Mouse (Mus musculus): ENCODE measurements around the gene Atp6v1g3. TPM values are rescaled to one million over a fixed set of nuclear protein-coding genes. Genes with fewer than 3 reads are reported as not detected.

Gene Atp6v1g3
- not detected in 2 replicates for polyA plus RNA-seq (2012; rRNA removed)

DNA sequence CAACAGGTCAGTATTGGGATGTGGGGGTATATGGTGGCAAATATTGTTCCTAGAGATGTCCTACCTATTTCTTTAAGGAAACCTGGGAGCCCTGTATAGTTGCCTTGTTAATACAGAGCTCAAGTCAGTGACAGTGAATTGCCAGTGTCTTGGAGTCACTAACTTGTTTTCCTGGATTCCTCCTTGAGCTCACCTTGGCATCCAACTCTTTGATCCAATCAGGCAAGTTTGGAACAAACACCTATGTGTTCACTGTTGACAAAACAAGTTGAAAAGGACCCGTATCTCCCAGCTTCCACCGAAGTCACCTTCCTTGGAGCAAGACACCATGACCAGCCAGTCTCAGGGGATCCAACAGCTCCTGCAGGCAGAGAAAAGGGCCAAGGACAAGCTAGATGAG lies at the start of gene Atp6v1g3:
TSS of gene Atp6v1g3 (plus strand) at position 301 of the 400 bp plus-strand sequence.
- DNase-seq (ENCODE audit: low spot score) = no peak

DNA sequence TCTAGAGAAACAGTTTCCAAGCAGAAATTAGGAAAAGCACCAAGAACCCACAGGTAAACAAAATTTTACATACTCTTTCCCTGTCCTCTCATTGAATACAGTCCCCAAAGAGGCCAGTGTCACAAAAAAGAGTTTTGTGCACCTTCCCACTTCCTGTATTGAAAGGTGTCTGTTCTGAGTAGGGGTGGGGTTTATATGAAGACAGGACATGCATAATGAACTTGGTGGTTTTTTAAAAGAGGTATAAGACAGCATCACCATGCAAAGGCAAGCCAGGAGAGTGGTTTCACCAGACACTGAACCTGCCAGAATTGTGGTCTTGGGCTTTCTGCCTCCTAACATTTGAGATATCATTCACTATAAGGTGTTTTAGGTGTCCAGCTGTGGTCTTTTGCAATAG lies 40.5 kb upstream of the Atp6v1g3 start:
- DNase-seq (ENCODE audit: low spot score) = no peak

DNA sequence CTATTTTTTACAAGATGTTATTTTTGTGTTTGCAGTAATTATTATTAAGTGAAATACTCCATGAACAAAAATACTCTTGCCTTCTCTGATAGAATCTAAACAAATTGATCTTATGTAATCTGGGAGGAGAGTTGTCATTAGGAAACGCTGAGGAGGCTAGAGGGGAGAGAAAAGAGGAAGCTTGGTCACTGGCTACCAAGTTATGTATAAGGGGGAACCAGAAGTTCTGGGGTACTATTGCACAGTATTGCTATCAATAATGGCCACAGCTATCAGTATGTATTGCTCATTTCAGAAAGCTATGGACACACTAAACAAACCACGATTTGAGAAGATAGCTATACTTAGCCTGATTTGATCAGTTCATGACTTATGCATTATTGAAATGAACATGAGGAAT lies 36.3 kb upstream of the Atp6v1g3 start:
- no peak for DNase-seq (ENCODE audit: low spot score)

DNA sequence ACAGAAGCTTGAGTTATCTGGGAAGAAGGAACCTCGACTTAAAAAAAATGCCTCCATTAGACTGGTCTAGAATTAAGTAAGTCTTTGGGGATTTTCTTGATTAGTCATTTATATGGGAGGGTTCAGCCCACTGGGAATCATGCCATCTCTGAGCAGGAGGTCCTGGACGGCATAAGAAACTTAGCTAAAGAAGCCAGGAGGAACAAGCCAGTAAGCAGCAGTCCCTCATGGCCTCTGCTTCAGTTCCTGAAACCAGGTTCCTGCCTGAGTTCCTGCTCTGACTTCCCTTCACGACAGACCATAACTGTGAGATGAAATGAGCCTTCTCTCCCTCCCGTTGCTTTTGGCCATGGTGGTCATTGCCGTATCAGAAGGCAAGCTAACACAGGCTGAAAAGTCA lies 29.6 kb upstream of the Atp6v1g3 start:
- DNase-seq (ENCODE audit: low spot score) = no peak

DNA sequence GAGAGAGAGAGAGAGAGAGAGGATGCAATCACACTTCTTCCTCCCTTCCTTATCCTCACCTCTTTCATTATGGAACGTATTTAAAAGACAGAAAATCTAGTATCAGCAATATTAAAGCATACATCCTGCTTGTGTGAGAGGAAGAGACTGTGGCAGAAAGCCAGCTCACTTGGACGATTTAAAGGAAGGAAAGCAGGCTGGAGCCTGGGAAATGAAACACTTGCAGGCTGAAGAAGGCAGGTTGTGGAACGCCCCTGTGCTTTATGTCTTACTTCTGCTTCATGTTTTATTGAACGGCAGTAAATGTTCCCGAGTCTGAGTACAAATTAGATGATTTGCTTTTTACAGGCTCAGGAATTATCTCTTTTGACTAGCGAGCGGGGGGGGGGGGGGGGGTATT lies 29.1 kb upstream of the Atp6v1g3 start:
- no peak for DNase-seq (ENCODE audit: low spot score)

DNA sequence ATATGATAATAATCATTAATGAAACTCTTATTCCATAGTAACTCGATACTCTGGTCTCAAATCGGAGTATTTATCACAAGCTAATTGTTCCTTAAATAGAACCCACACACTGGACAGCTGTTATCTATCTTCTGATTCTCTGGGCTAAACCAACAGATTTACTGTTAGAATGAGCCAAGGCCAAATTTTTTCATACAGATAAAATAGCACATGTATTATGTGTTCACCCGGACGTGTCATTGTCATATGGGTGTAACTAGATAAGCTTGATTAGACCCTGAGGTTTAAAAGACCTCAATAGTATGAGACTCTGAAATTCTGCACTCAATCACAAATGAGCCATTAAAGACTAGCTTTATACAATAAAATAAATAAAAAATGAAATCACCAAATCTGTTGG lies 28.4 kb upstream of the Atp6v1g3 start:
- no peak for DNase-seq (ENCODE audit: low spot score)

DNA sequence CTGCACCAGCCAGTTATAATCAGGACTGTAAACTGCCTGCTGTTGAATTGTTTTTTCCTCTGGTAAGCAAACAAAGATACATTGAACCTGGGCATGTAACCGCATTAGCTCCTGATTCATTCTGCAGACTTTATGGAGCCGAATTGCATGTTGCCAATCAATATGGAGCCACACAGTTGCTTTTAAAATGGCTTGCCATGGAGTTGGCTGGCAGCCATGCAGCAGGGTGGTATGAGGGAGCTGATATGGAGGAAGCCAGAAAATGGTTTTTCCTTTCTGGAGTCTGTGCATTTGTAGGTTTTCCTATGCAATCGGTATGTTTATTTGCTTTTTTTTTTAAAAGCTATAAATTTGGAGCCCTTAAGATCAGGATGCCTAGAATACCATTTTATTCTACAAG lies 28.0 kb upstream of the Atp6v1g3 start:
- no peak for DNase-seq (ENCODE audit: low spot score)

DNA sequence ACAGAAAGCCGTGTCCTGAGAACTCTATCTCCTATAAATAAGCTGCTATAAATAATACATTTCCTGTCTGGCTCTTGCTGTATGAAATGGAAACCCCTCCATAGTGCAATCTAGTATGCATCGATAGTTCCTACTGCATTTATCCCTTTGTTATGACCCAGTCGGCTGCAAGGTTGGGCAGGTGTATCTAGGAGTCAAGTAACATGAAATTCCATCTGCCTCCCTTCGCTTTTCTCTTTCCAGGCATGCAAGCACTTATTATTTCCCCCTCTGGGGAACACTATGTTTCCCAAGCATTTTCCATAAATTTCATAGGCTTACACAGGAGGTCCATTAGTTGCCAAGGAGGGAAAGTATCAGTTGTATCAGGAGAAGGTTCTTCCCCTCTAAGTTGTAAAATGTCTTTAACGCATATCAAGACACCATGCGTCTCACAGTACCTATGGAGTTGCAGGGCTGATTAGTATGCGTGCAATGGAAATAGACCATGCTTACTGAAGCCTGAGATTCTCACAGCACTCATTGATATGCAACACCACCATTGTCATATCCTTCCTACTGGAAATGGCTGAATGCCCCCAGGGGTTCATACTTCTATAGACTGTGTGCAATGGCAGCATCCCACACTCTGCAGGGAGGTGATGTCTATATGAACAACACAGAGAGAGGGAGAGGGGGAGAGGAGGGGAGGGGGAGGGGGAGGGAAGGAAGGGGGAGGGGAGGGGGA lies 26.9 kb upstream of the Atp6v1g3 start:
- no peak for DNase-seq (ENCODE audit: low spot score)

DNA sequence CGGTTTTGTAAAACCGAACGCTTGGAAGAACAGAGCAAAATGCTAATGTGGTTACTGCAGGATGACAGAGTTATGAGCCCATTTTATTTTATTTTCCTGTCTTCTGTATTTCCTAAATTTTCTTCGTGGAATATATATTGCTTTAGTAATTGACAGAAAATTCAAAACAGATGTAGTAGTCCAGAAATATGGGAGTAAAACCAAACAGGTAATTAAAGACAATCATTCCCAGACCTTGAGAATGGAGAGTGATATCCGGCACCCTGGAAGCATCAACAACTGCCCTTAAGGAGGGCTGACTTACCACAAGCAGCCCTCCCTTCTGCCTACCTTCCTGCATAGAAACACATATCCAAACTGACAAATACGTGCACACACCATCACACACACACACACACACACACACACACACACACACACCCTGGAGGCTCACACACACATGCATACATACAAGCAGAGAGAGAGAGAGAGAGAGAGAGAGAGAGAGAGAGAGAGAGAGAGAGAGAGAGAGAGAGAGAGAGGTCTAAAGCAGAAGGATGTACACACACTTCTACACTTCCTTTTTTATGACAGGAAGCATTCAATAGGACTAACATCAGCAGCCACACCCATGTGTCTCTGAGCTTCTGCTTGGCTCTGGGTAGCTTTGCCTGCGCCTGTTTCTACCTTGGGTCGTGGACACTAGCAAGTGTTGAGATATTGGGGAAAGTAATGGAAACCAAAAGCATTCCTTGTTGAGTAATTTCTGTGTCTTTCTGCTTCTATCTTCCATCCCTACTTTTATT lies 25.6 kb upstream of the Atp6v1g3 start:
- DNase-seq (ENCODE audit: low spot score) = no peak

DNA sequence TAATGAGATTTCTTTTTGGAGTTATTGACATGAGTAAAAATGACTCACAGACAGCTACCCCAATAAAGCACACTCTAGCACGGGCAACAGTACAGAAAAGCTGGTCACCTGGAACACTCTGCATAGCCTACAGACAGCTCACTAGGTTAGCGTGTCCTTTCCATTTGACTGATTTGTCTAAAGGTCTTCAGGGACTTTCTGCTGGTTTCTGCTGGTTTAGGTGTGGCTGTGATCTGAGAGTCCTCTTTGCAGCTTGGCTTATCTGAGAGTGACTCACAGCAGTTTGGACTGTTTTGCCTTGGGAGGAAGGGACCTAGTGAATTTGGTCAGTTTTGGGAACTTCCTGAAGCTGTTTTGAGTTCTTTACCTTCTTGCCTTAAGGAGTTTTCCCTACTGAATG lies 24.8 kb upstream of the Atp6v1g3 start:
- no peak for DNase-seq (ENCODE audit: low spot score)

DNA sequence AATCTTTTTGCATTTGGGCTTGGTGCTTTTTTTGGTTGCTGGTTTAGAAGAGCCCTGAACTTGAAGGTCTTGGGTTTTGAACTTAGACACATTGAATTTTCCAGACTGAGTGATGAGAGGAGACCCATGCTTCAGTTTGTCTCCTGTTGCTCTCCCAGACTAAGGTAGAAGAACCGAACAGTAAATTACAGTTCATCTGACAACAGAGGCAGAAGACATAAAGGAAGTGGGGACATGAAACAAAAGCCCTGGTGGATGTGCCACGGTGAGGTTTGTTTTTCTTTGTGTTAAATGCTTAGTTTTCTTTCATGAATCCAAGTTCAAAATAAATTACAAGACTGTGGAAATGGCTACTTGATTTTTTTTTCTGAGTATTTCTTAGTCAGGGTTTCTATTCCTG lies 22.6 kb upstream of the Atp6v1g3 start:
- no peak for DNase-seq (ENCODE audit: low spot score)

DNA sequence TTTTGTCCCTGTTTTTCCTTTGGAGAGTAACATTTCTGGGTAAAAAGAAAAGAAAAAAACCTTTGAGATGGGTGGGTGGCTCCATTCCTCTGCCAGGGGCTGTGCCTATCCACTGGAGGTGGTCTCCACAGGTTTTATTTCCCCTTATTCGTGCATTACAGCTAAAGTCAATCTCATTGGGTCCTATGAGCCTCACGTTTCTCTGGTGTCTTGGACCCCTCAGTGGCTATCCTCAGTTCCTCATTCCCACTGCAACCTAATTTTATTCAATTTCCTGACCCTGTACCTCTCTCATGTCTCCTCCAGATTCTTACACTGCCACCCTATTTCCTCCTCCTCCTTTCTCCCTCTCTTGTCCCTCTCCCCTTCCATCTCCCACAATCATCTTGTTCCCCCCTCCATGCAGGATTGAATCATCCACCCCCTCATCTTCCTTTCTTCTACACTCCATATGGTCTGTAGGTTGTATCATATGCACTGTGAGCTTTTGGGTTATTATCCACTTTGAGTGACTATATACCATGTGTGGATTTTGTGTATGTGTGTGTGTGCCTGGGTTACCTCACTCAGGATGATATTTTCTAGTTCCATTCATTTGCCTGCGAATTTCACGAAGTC lies 17.3 kb upstream of the Atp6v1g3 start:
- DNase-seq (ENCODE audit: low spot score) = no peak

DNA sequence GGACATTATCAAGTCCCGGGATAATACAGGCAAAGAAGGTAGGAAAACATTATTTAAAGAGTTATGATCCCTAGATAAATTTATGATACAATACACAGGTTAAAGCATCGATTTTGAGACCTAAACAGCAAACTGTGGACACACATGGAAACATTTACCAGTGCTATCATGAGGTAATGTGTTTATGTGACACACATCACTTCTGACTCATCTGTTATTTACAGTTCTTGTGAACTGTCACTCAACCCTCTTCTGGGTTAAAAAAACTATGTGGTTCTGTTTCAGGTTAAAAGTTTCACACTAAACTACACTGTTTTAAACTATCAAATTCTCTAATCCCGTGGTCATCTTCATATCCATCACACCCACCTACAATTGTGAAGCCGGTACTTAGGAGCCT lies 14.8 kb upstream of the Atp6v1g3 start:
- no peak for DNase-seq (ENCODE audit: low spot score)

DNA sequence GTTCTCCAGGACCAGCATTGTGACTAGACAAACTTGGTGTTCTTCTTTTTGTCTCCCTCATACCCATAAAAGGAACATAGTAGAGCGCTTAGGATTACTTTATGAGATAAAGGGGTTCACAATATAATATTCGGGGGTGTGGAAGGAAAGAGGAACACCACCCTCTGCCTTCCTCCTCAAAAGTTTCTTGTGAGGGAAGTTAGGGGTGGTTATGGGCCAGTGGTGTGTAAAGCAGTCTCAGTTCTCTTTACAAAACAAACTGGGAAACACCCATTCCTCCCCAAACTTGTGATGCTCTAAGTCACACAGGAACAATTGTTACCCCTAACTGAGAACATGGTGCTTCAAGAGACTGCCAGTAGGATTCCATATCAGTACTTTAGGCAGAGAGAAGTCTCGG lies 12.0 kb upstream of the Atp6v1g3 start:
- no peak for DNase-seq (ENCODE audit: low spot score)

DNA sequence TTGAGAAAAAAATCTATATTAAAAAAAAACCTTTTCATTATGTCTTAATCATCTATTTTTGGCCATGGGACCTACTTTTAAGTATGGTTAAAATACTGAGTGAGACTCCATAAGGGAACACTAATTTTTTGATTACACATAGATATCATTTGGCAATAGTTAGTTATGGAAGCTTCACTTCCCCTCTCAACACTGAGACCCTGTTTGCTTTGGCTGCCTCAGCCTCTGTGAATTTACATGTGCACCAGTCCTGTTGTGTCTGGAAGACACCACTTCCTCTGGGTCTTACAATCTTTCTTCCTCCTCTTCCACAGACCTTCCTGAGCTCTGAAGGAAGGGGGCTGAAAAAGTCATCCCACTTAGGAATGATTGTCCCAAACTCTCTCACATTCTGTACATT lies 11.1 kb upstream of the Atp6v1g3 start:
- DNase-seq (ENCODE audit: low spot score) = no peak

DNA sequence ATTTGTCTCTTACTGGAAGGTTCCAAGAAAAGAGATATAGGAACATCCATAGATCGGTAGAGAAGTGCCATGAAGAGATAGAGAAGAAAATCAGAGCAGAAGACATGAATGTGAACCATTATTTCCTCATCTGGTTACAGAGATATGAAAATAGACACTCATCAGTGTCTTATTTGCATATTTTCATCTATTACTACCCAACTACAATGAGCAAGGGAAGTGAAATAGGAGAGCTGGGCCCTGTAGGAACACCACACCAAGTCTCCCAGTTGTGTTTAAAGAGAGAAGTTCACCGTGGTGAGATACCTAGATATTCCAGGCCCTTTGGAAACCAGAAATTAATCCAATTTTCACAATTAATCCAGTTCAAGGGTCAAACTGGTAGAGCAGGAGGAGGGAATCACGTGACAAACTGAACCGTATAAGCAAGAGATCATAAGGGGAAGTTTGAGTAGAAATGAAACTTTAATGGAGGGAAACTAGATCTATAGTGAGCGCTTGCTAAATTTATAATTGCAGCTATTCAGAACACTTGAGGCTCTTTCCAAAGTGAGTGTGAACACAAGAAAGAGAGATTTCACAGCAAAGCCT lies 6.0 kb upstream of the Atp6v1g3 start:
- no peak for DNase-seq (ENCODE audit: low spot score)

DNA sequence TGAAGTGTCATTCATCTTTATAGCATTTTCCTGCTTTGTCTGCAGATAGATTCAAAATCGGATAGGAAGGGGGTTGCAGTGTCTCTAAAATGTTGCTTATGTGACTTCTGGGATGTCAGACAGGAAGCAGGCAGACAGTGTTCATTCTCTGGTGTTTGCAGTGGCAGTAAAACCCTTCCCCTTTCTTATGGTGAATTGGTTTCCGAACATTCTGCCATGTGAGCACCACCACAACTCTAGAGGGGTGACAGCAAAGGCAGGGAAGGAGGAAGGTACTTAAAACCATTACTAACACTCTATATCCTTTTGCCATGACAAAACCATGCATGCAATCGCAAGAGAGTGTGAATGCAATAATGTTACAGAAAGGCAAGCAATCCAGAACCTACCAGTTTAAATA lies 1.4 kb downstream of the Atp6v1g3 start:
- no peak for DNase-seq (ENCODE audit: low spot score)

DNA sequence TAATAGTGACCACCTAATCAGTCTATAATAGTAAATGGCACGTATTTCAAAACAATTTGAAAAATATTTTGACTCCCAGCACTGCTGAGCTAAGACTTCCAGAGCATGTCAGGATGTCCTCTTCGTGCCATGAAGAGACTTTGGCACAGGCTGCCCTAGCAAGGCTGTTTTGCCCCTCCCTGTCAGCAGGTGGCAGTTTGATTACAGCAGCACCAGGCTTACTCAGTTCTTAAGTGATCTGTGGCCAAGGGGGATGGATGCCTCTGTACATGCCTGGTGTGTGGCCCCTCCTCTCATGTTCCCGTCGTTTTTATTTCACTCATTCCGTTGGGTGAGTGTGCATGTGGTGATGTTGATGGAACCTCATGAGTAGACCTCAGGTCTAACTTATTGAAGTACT lies 2.3 kb downstream of the Atp6v1g3 start:
- no peak for DNase-seq (ENCODE audit: low spot score)

DNA sequence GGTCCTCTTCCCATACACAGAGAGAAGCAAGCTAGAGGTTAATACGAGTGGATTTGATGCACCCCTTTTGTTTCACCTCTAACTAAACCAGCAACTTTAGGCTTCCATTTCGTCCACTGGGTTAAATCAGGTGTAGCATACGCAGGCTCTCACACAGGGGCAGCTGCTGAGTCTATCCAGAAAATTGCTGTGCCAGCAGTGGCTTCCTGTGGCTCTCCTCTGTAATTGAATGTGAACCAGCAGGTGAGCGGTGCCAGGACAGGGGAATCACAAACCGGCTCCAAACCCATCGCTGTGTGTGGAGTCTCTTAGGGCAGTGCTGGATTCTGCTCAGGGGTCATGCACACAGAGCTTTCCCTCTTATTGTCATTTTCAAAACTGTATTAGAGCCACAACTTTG lies 7.6 kb downstream of the Atp6v1g3 start:
- no peak for DNase-seq (ENCODE audit: low spot score)

DNA sequence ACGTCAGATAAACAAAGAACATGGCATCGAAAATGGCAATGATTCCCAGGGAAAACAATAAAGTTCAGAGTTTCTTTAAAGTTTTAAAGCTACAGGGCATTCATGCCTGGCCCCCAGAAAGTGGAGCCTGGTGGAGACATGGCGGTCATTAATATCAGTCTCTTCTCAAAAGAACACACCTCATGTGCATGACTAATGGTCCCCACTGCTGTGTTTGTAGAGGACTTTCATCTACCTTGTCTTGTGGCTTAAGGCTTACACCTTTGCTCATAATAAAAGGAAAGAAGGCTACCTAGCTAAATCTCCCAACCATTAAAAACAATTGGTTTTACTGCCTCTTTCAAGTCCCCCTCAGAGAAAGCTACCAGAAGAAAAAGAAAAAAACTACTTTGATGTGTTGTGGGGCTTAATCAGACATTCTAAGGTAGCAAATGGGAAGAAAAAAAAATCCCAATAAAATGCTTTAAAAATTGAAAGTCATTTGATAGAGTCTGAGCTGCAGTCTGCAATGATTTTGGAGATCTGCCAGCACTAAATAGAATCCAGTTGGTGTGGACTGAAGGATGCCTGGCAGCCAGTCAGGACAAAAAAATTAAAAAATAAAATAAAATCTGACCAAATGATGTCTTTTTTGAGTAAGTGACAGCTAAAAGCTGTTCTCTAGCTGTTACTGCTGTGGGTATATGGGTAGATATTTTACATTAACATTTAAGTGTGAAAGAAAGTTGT lies 9.0 kb downstream of the Atp6v1g3 start:
- no peak for DNase-seq (ENCODE audit: low spot score)

DNA sequence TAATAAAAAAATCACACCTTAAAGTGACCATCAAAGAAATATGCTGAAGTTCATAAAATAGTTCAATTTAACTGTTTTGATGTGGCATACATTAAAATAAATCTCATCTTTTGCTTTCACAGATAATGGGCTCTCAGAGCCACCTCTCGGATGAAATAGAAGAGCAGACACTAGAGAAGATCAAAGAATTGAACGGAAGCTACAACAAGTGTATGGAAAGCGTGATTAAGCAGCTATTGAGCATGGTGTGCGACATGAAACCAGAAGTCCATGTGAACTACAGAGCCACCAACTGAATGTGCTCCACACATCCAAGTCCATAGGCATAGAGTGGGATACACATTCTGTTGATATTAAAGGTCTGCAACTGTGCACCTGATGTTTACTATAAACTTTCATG lies 14.1 kb downstream of the Atp6v1g3 start:
- no peak for DNase-seq (ENCODE audit: low spot score)

DNA sequence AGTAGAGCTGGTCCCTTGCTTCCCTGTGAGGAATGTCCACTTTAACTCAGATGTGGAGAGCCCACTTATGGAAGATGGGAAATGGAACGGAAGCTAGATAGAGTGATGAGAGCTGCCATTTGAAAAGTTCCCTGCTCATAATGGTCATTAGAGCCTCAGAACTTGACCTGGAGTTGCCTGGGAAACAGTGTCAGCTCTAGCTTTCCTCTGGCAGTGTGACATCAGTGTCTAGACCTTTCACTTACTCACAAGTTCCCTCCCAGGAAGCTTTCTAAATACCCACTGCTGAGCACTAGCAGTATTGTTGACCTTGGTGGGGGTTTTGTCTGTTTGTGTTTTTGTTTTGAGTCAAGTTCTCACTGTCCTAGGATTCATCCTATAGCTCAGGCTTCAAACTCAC lies 15.2 kb downstream of the Atp6v1g3 start:
- no peak for DNase-seq (ENCODE audit: low spot score)

Data from urinary bladder, adult 2 months (tissue).